Mouse (Mus musculus) cortical plate, adult 2 months (tissue): ENCODE results near the gene Plppr1.

Experiments used
- CTCF ChIP-seq: fragments of 200-500 bp; IDR thresholded peaks from 2 replicates; pipeline ENCODE4 v1.5.1; 2011; ENCODE audit warnings: mild to moderate bottlenecking, control low read depth, low read length; ENCODE audit not compliant: insufficient read depth; ENCODE audit errors: extremely low read depth
- POLR2A ChIP-seq: fragments of 200-500 bp; IDR thresholded peaks from 2 replicates; pipeline ENCODE4 v1.6.1; 2011; ENCODE audit warnings: mild to moderate bottlenecking, low read length, control low read depth; ENCODE audit not compliant: insufficient read depth; ENCODE audit errors: extremely low read depth

- no peak for TF ChIP-seq CTCF
- no peak for TF ChIP-seq POLR2A
These were observed 291.4 kb downstream of the Plppr1 start for GRCm38 (mm10) chr4:49350470-49350869.
